Mouse (Mus musculus) G1E (cell line): ENCODE measurements around the gene Dact2. TPM values are rescaled to one million over a fixed set of nuclear protein-coding genes. Genes with fewer than 3 reads are reported as not detected.

Experiments used
- ATAC-seq: 2 replicates; pipeline ENCODE4 v1.8.0; 2016; ENCODE audit warnings: mild to moderate bottlenecking; ENCODE audit not compliant: insufficient number of reproducible peaks, poor library complexity, low FRiP score, severe bottlenecking; ENCODE audit errors: extremely low read depth
- DNase-seq: peaks from one replicate; pipeline ENCODE4 v3.0.0; 2012; ENCODE audit warnings: low spot score
- H3K27me3 ChIP-seq: 2 replicates; pipeline ENCODE4 v1.6.1; 2012; ENCODE audit warnings: mild to moderate bottlenecking, low read length, inconsistent platforms; ENCODE audit not compliant: insufficient read depth
- H3K36me3 ChIP-seq: replicated peaks from 2 replicates; pipeline ENCODE3; 2012; ENCODE audit warnings: mild to moderate bottlenecking, inconsistent platforms
- H3K4me1 ChIP-seq: 2 replicates; pipeline ENCODE4 v1.6.1; 2012; ENCODE audit warnings: low read depth, low read length, inconsistent platforms, mixed read lengths; ENCODE audit not compliant: insufficient read depth
- H3K4me3 ChIP-seq: 2 replicates; pipeline ENCODE4 v1.5.1; 2012; ENCODE audit warnings: low read depth, mild to moderate bottlenecking, inconsistent platforms, low read length, moderate library complexity, mixed read lengths
- H3K9me3 ChIP-seq: replicated peaks from 2 replicates; pipeline ENCODE4 v1.6.1; 2012; ENCODE audit warnings: inconsistent platforms
- CTCF ChIP-seq: IDR thresholded peaks from 2 replicates; pipeline ENCODE4 v1.5.1; 2012; ENCODE audit warnings: low read depth, low read length, inconsistent platforms, mixed read lengths
- GATA1 ChIP-seq: IDR thresholded peaks from 2 replicates; pipeline ENCODE4 v1.6.1; 2012; ENCODE audit warnings: borderline replicate concordance, low read length, inconsistent platforms, mixed read lengths
- GATA2 ChIP-seq: IDR thresholded peaks from 2 replicates; pipeline ENCODE4 v1.6.1; 2012; ENCODE audit warnings: low read depth, low read length, inconsistent platforms, borderline replicate concordance
- POLR2AphosphoS5 ChIP-seq: IDR thresholded peaks from 2 replicates; pipeline ENCODE4 v1.6.1; 2012; ENCODE audit warnings: low read depth, low read length, inconsistent platforms; ENCODE audit not compliant: insufficient replicate concordance
- TAL1 ChIP-seq: conservative IDR thresholded peaks from 2 replicates; pipeline ENCODE4 v1.6.1; 2012; ENCODE audit warnings: low read depth, low read length, inconsistent platforms, mixed read lengths
- polyA plus RNA-seq: library from polyadenylated mRNA; stranded (reverse); fragments of >175 nt; gene quantifications from 2 replicates; pipeline ENCODE4 v1.2.3, GENCODE M21; 2012
- total RNA-seq, 2 experiments: library from RNA; stranded (forward) in 1 of 2; stranded (reverse) in 1 of 2; fragments of 200-1000 nt in 1 of 2; fragments of >200 nt in 1 of 2; fragmentation: Nextera tagmentation in 1 of 2; gene quantifications; 2 replicates each; pipeline ENCODE4 v1.2.3; 2014 to 2017

The Dact2 gene
- total and polyA plus RNA-seq, 3 experiments = not detected

DNA sequence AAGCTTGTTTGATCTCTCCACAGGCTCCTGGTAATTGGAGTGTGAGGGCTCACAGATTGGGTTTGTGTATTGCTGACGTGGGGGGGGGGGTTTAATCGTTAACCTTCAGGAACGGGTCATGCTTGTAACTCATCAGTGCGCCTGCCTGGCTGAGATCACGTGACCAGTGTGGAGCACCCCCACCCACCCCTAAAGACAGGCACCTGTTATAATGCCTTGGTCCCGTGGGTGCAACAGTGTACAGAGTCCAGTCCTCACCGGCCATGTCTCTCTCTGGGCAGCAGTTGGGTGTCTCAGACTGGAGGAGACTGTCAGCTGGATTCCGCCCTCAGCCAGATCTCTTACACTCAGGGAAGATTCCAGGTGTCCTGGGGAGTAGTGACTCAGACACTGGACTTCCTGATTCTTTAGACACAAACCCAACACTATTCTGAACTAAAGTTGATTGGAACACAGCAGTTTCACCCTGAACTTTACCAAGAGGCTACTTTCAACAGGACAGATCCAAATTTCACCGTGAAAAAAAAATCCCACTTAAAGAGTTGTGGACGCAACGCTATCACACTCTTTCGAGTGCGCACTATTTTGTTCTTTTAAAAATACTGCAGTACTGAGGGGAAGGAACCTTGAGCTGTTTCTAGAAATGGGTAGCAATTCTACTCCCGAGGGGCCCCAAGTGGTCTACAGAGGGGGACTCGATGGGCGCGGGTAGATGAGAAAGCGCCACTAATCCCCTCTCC, 1.6 kb downstream of the Dact2 start:
- H3K9me3 ChIP-seq = peaks cover 28% of the 10 kb centered on the region
- DNase-seq (no peak), ATAC-seq (no peak)
- TF ChIP-seq GATA1 (no peak), CTCF (no peak), POLR2AphosphoS5 (no peak), TAL1 (no peak), GATA2 (no peak)
- H3K27me3 ChIP-seq = peaks cover 22% of the 10 kb centered on the region
- no peak overlapping the region for H3K4me3 ChIP-seq
- H3K4me1 ChIP-seq = no peaks in the 10 kb centered on the region
- no peaks in the 10 kb centered on the region for H3K36me3 ChIP-seq

DNA sequence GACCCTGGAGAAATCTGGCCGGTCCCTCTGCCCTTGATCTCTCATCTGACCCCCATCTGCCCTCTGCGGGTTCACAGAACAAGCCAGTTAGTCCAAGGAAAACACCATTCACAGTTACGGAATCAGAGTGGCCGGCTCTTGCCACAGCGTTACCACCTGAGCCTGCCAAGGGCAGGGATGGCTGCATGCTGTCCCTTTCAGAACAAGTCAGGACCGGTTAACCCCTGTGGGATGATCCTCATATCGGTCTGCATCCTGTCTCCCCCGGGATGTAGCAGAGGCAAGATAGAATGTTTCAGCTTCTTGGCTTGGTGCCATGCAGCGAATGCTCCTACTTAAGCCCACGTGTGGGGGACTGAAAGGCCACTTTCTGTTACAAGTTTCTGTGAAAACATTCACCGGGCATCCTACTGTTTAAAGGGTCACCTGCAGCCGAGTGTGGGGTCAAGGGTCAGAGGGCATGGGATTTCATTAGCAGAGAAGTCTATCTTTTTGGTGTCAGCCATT, 2.8 kb downstream of the Dact2 start:
- Histone ChIP-seq H3K27me3 (peaks cover 21% of the 10 kb centered on the region; the same call in 1 of the 2 replicates), H3K4me3 (no peak overlapping the region), H3K9me3 (peaks cover 38% of the 10 kb centered on the region), H3K4me1 (no peaks in the 10 kb centered on the region), H3K36me3 (no peaks in the 10 kb centered on the region)
- DNase-seq (no peak), ATAC-seq (no peak)
- TF ChIP-seq POLR2AphosphoS5 (no peak), TAL1 (no peak), GATA1 (no peak), CTCF (no peak), GATA2 (no peak)

DNA sequence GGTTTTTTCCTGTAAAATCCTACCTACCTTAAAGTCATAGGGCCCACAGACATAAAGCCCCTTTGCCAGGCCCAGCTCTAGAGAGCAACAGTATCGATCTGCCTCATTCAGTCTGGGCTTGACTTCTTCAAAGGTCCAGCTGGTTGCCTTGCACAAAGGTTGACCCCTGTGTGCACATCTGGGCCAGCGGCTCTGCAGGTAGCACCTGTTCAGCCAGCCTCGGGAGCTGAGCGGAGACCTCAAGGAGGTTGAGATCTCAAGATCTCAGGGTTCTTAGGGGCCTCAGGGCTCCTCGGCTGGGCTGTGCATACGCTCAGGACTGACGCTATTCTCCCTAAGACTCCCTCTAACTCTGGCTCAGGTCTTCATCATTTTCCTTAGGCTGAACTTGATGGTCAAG, 3.9 kb downstream of the Dact2 start:
- TF ChIP-seq TAL1 (no peak), POLR2AphosphoS5 (no peak), CTCF (no peak), GATA1 (no peak), GATA2 (no peak)
- Histone ChIP-seq H3K27me3 (peaks cover 21% of the 10 kb centered on the region; the same call in 1 of the 2 replicates), H3K4me1 (no peaks in the 10 kb centered on the region), H3K9me3 (peaks cover 49% of the 10 kb centered on the region), H3K4me3 (no peak overlapping the region), H3K36me3 (no peaks in the 10 kb centered on the region)
- DNase-seq (no peak), ATAC-seq (no peak)

DNA sequence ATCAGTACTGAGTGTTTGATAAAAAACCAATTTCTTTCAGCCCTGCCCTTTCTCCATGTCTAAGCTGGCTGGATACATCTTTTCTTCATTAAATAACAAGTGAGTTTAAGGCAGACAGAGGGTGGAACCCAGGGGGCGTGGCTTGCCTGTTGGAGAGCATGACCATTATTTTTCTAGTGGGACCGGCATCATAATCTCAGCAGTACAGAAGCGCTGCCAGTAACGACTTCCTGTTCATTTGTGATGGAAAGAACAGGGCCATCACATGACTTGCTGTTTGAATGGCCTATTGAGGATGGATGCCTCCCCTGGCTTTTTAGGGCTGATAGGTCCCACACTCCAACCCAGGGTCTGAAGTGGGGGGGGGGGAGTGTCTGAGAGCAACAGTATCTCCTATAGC, 4.5 kb downstream of the Dact2 start:
- H3K27me3 ChIP-seq = peaks cover 21% of the 10 kb centered on the region; the same call in 1 of the 2 replicates

DNA sequence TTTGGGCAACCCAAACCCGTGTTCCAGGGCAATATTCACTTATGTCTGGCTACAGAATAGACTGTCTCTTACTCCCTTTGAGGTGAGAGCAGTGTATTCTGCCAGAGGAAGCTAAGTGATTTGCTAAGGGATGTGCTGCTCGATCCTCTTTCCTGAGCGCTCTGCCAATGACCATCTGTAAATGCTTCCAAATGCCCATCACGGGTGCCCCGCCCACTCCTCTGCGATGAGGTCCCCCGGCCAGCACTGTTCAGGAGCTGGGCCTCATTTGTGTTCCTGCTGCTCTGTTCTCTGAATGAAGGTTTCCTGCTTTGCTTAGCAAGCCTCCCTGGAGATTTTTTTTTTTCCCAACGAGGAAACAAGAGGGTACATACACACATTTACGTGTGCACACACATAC, 11.2 kb downstream of the Dact2 start:
- DNase-seq (no peak), ATAC-seq (no peak)
- peaks cover 31% of the 10 kb centered on the region for H3K9me3 ChIP-seq
- peaks cover 2% of the 10 kb centered on the region; the same call in 1 of the 2 replicates for H3K27me3 ChIP-seq
- H3K4me1 ChIP-seq = no peaks in the 10 kb centered on the region
- no peak overlapping the region for H3K4me3 ChIP-seq
- no peak for TF ChIP-seq TAL1
- TF ChIP-seq CTCF = no peak
- TF ChIP-seq GATA2 = no peak
- no peak for TF ChIP-seq GATA1
- no peak for TF ChIP-seq POLR2AphosphoS5
- H3K36me3 ChIP-seq = no peaks in the 10 kb centered on the region

More for the DNA sequence above, 4.5 kb downstream of the Dact2 start:
- no peak for DNase-seq
- Histone ChIP-seq H3K9me3 (peaks cover 49% of the 10 kb centered on the region), H3K4me1 (no peaks in the 10 kb centered on the region), H3K4me3 (no peak overlapping the region), H3K36me3 (no peaks in the 10 kb centered on the region)
- TF ChIP-seq CTCF (no peak), GATA1 (no peak), GATA2 (no peak), TAL1 (no peak), POLR2AphosphoS5 (no peak)
- no peak for ATAC-seq

DNA sequence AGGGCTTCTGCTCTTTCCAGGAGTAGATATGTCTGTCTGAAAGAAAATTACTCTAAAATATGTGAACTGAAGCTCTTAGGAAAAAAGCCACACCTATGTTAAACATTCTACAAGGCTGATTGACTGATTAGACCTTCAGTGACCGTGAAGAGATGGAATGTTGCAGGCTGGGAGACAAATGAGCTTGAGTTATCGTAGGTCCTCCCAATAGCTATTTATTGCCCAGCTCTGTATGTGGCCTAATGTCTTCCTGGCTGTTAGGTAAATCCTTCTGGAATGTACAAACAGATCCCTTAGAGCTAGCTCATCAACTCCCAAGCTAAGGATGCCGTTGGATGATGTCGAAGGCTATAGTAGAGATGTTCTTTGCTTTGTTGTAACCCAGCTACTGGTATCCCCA, 11.7 kb downstream of the Dact2 start:
- no peaks in the 10 kb centered on the region for H3K36me3 ChIP-seq
- H3K27me3 ChIP-seq = no peaks in the 10 kb centered on the region; the same call in 1 of the 2 replicates
- no peaks in the 10 kb centered on the region for H3K4me1 ChIP-seq
- H3K9me3 ChIP-seq = peaks cover 29% of the 10 kb centered on the region
- H3K4me3 ChIP-seq = no peak overlapping the region
- no peak for DNase-seq
- ATAC-seq = no peak
- TF ChIP-seq TAL1 = no peak
- no peak for TF ChIP-seq POLR2AphosphoS5
- TF ChIP-seq CTCF = no peak
- TF ChIP-seq GATA2 = no peak
- no peak for TF ChIP-seq GATA1
